Mouse (Mus musculus): ENCODE measurements around the gene Pde1a. TPM values are rescaled to one million over a fixed set of nuclear protein-coding genes. Genes with fewer than 3 reads are reported as not detected.
"Not testable (repeated sequence)": the region's sequence is repeated elsewhere in the genome, so short reads cannot be mapped to it uniquely, and the experiment has no call there.

Gene Pde1a
- polyA plus RNA-seq, 1 experiment from 2014 or later, result 72.5 TPM

- no peaks in the 10 kb centered on the region for H3K9me3 ChIP-seq (ENCODE audit: control insufficient read depth, low read depth, low read length)
- no peak overlapping the region for H3K9ac ChIP-seq (replicated peaks; ENCODE audit: low read depth, low read length)
- ATAC-seq (ENCODE audit: insufficient number of reproducible peaks, insufficient read depth, low FRiP score, low read depth), result peak; percentile 33; the same call in 1 of the 2 replicates
- H3K27me3 ChIP-seq (ENCODE audit: control insufficient read depth, insufficient read depth, low read length), result no peaks in the 10 kb centered on the region
- no peak overlapping the region for H3K4me2 ChIP-seq (replicated peaks; ENCODE audit: low read depth, low read length)
- WGBS, result 40% methylated on average over 9 of the region's 9 CpGs
- H3K4me1 ChIP-seq (ENCODE audit: control insufficient read depth, insufficient read depth, low read length), result no peaks in the 10 kb centered on the region
- H3K27ac ChIP-seq (ENCODE audit: low read length), result no peak overlapping the region
- H3K36me3 ChIP-seq (ENCODE audit: control insufficient read depth, insufficient read depth, low read length), result no peaks in the 10 kb centered on the region
- no peak overlapping the region for H3K4me3 ChIP-seq (ENCODE audit: low read depth, low read length)
Observed at GRCm38 (mm10) chr2:79865275-79865999, 263.8 kb downstream of the Pde1a start.

GRCm38 (mm10) chr2:79856874-79857273 is 272.4 kb downstream of the Pde1a start:
- no peaks in the 10 kb centered on the region for H3K27me3 ChIP-seq (ENCODE audit: control insufficient read depth, insufficient read depth, low read length)
- no peak overlapping the region for H3K4me3 ChIP-seq (ENCODE audit: low read depth, low read length)
- no peak overlapping the region for H3K27ac ChIP-seq (ENCODE audit: low read length)
- H3K36me3 ChIP-seq (ENCODE audit: control insufficient read depth, insufficient read depth, low read length), result no peaks in the 10 kb centered on the region
- H3K9me3 ChIP-seq (ENCODE audit: control insufficient read depth, low read depth, low read length), result no peaks in the 10 kb centered on the region
- no peaks in the 10 kb centered on the region for H3K4me1 ChIP-seq (ENCODE audit: control insufficient read depth, insufficient read depth, low read length)
- H3K9ac ChIP-seq (replicated peaks; ENCODE audit: low read depth, low read length), result no peak overlapping the region
- WGBS, result 89% methylated on average over 1 of the region's 1 CpGs
- ATAC-seq (ENCODE audit: insufficient number of reproducible peaks, insufficient read depth, low FRiP score, low read depth), result no peak
- no peak overlapping the region for H3K4me2 ChIP-seq (replicated peaks; ENCODE audit: low read depth, low read length)

- H3K27me3 ChIP-seq (ENCODE audit: control insufficient read depth, insufficient read depth, low read length); H3K4me2 ChIP-seq (replicated peaks; ENCODE audit: low read depth, low read length); H3K27ac ChIP-seq (ENCODE audit: low read length); H3K4me3 ChIP-seq (ENCODE audit: low read depth, low read length); H3K36me3 ChIP-seq (ENCODE audit: control insufficient read depth, insufficient read depth, low read length); H3K9me3 ChIP-seq (ENCODE audit: control insufficient read depth, low read depth, low read length); H3K9ac ChIP-seq (replicated peaks; ENCODE audit: low read depth, low read length); H3K4me1 ChIP-seq (ENCODE audit: control insufficient read depth, insufficient read depth, low read length); ATAC-seq (ENCODE audit: insufficient number of reproducible peaks, insufficient read depth, low FRiP score, low read depth): not testable (repeated sequence)
- 86% methylated on average over 13 of the region's 13 CpGs for WGBS
Observed at GRCm38 (mm10) chr2:79847396-79847795, 281.9 kb downstream of the Pde1a start.

GRCm38 (mm10) chr2:79839513-79839912 is 289.7 kb downstream of the Pde1a start:
- H3K4me3 ChIP-seq (ENCODE audit: low read depth, low read length), result no peak overlapping the region
- H3K36me3 ChIP-seq (ENCODE audit: control insufficient read depth, insufficient read depth, low read length), result no peaks in the 10 kb centered on the region
- WGBS, result 34% methylated on average over 5 of the region's 5 CpGs
- no peak overlapping the region for H3K27ac ChIP-seq (ENCODE audit: low read length)
- H3K4me1 ChIP-seq (ENCODE audit: control insufficient read depth, insufficient read depth, low read length), result peaks cover 4% of the 10 kb centered on the region; the same call in 1 of the 2 replicates
- no peaks in the 10 kb centered on the region for H3K27me3 ChIP-seq (ENCODE audit: control insufficient read depth, insufficient read depth, low read length)
- no peak overlapping the region for H3K9ac ChIP-seq (replicated peaks; ENCODE audit: low read depth, low read length)
- peak; percentile 23; the same call in 1 of the 2 replicates for ATAC-seq (ENCODE audit: insufficient number of reproducible peaks, insufficient read depth, low FRiP score, low read depth)
- H3K4me2 ChIP-seq (replicated peaks; ENCODE audit: low read depth, low read length), result no peak overlapping the region
- H3K9me3 ChIP-seq (ENCODE audit: control insufficient read depth, low read depth, low read length), result no peaks in the 10 kb centered on the region

- H3K4me1 ChIP-seq (ENCODE audit: control insufficient read depth, insufficient read depth, low read length), result peaks cover 4% of the 10 kb centered on the region; the same call in 1 of the 2 replicates
- no peaks in the 10 kb centered on the region for H3K27me3 ChIP-seq (ENCODE audit: control insufficient read depth, insufficient read depth, low read length)
- no peak overlapping the region for H3K9ac ChIP-seq (replicated peaks; ENCODE audit: low read depth, low read length)
- ATAC-seq (ENCODE audit: insufficient number of reproducible peaks, insufficient read depth, low FRiP score, low read depth), result peak; percentile 49; the same call in 1 of the 2 replicates
- H3K27ac ChIP-seq (ENCODE audit: low read length), result no peak overlapping the region
- H3K9me3 ChIP-seq (ENCODE audit: control insufficient read depth, low read depth, low read length), result no peaks in the 10 kb centered on the region
- WGBS, result 37% methylated on average over 6 of the region's 6 CpGs
- no peak overlapping the region for H3K4me3 ChIP-seq (ENCODE audit: low read depth, low read length)
- H3K4me2 ChIP-seq (replicated peaks; ENCODE audit: low read depth, low read length), result no peak overlapping the region
- H3K36me3 ChIP-seq (ENCODE audit: control insufficient read depth, insufficient read depth, low read length), result no peaks in the 10 kb centered on the region
Observed at GRCm38 (mm10) chr2:79839090-79839489, 290.2 kb downstream of the Pde1a start.

GRCm38 (mm10) chr2:79825853-79826252 is 303.4 kb downstream of the Pde1a start:
- Histone ChIP-seq H3K4me1 (ENCODE audit: control insufficient read depth, insufficient read depth, low read length) (no peaks in the 10 kb centered on the region), H3K9me3 (ENCODE audit: control insufficient read depth, low read depth, low read length) (no peaks in the 10 kb centered on the region), H3K4me2 (replicated peaks; ENCODE audit: low read depth, low read length) (no peak overlapping the region), H3K4me3 (ENCODE audit: low read depth, low read length) (no peak overlapping the region), H3K27me3 (ENCODE audit: control insufficient read depth, insufficient read depth, low read length) (no peaks in the 10 kb centered on the region), H3K36me3 (ENCODE audit: control insufficient read depth, insufficient read depth, low read length) (no peaks in the 10 kb centered on the region), H3K9ac (replicated peaks; ENCODE audit: low read depth, low read length) (no peak overlapping the region), H3K27ac (ENCODE audit: low read length) (no peak overlapping the region)
- WGBS, result 61% methylated on average over 4 of the region's 4 CpGs
- no peak for ATAC-seq (ENCODE audit: insufficient number of reproducible peaks, insufficient read depth, low FRiP score, low read depth)

GRCm38 (mm10) chr2:79819543-79819942 is 309.7 kb downstream of the Pde1a start:
- 70% methylated on average over 3 of the region's 3 CpGs for WGBS
- Histone ChIP-seq H3K36me3 (ENCODE audit: control insufficient read depth, insufficient read depth, low read length) (no peaks in the 10 kb centered on the region), H3K27me3 (ENCODE audit: control insufficient read depth, insufficient read depth, low read length) (no peaks in the 10 kb centered on the region), H3K4me1 (ENCODE audit: control insufficient read depth, insufficient read depth, low read length) (0 out of 2 replicates have a peak, but pooled peaks cover 7% of the 10 kb centered on the region), H3K27ac (ENCODE audit: low read length) (no peak overlapping the region), H3K9me3 (ENCODE audit: control insufficient read depth, low read depth, low read length) (no peaks in the 10 kb centered on the region), H3K4me2 (replicated peaks; ENCODE audit: low read depth, low read length) (no peak overlapping the region), H3K9ac (replicated peaks; ENCODE audit: low read depth, low read length) (no peak overlapping the region), H3K4me3 (ENCODE audit: low read depth, low read length) (no peak overlapping the region)
- ATAC-seq (ENCODE audit: insufficient number of reproducible peaks, insufficient read depth, low FRiP score, low read depth), result no peak

- Histone ChIP-seq H3K27me3 (ENCODE audit: control insufficient read depth, insufficient read depth, low read length) (no peaks in the 10 kb centered on the region), H3K4me1 (ENCODE audit: control insufficient read depth, insufficient read depth, low read length) (0 out of 2 replicates have a peak, but pooled peaks cover 7% of the 10 kb centered on the region), H3K27ac (ENCODE audit: low read length) (peak overlapping the region; percentile 39; the same call in 1 of the 2 replicates), H3K9me3 (ENCODE audit: control insufficient read depth, low read depth, low read length) (no peaks in the 10 kb centered on the region), H3K36me3 (ENCODE audit: control insufficient read depth, insufficient read depth, low read length) (no peaks in the 10 kb centered on the region), H3K4me3 (ENCODE audit: low read depth, low read length) (no peak overlapping the region), H3K4me2 (replicated peaks; ENCODE audit: low read depth, low read length) (no peak overlapping the region), H3K9ac (replicated peaks; ENCODE audit: low read depth, low read length) (no peak overlapping the region)
- WGBS, result 28% methylated on average over 3 of the region's 3 CpGs
- ATAC-seq (ENCODE audit: insufficient number of reproducible peaks, insufficient read depth, low FRiP score, low read depth), result no peak; the same call in 1 of the 2 replicates
Observed at GRCm38 (mm10) chr2:79815708-79816484, 313.4 kb downstream of the Pde1a start.
